Mouse (Mus musculus) neural tube, embryonic 14.5 days (tissue): ENCODE measurements around the gene Mnat1. TPM values are rescaled to one million over a fixed set of nuclear protein-coding genes. Genes with fewer than 3 reads are reported as not detected.
"Not testable (repeated sequence)": the region's sequence is repeated elsewhere in the genome, so short reads cannot be mapped to it uniquely, and the experiment has no call there.

Experiments
- ATAC-seq: fragments of 200-750 bp; cut with Nextera tagmentation; 2 replicates; pipeline ENCODE4 v1.8.0; 2017; ENCODE audit warnings: low read depth, mild to moderate bottlenecking, moderate TSS enrichment, moderate library complexity
- H3K27ac ChIP-seq: fragments of 300-500 bp; sonication (generic); 2 replicates; pipeline ENCODE4 v1.5.1; 2014; ENCODE audit warnings: low read depth, mild to moderate bottlenecking, control low read depth, low read length, moderate library complexity, mixed read lengths
- H3K27me3 ChIP-seq: fragments of 300-500 bp; sonication (generic); 2 replicates; pipeline ENCODE4 v1.6.1; 2014; ENCODE audit warnings: low read length; ENCODE audit not compliant: control insufficient read depth, insufficient read depth
- H3K36me3 ChIP-seq: fragments of 300-500 bp; sonication (generic); 2 replicates; pipeline ENCODE4 v1.6.1; 2014; ENCODE audit warnings: low read length, mixed read lengths; ENCODE audit not compliant: control insufficient read depth, insufficient read depth
- H3K4me1 ChIP-seq: fragments of 300-500 bp; sonication (generic); 2 replicates; pipeline ENCODE4 v1.6.1; 2014; ENCODE audit warnings: low read length; ENCODE audit not compliant: control insufficient read depth, insufficient read depth
- H3K4me2 ChIP-seq: fragments of 300-500 bp; sonication (generic); 2 replicates; pipeline ENCODE4 v1.6.1; 2014; ENCODE audit warnings: mild to moderate bottlenecking, low read depth, low read length, control low read depth
- H3K4me3 ChIP-seq: fragments of 300-500 bp; sonication (generic); 2 replicates; pipeline ENCODE4 v1.5.1; 2014; ENCODE audit warnings: low read depth, low read length, control low read depth, mixed read lengths
- H3K9ac ChIP-seq: fragments of 300-500 bp; sonication (generic); replicated peaks from 2 replicates; pipeline ENCODE4 v1.6.1; 2014; ENCODE audit warnings: low read depth, mild to moderate bottlenecking, control low read depth, low read length, mixed read lengths
- H3K9me3 ChIP-seq: fragments of 300-500 bp; sonication (generic); 2 replicates; pipeline ENCODE4 v1.6.1; 2016; ENCODE audit warnings: low read length; ENCODE audit not compliant: control insufficient read depth
- WGBS: fragments of 180-500 bp; shearing (Covaris S2); extraction: QIAGEN DNeasy Blood & Tissue Kit; methylation state at CpG from one replicate; pipeline ENCODE4 v1.1.7; 2014; 5-methylcytosine and 5-hydroxymethylcytosine counted together
- polyA plus RNA-seq: library from polyadenylated mRNA; unstranded; fragments of >200 nt; fragmentation: Nextera tagmentation; extraction: Ambion mirVana; gene quantifications from 2 replicates; pipeline ENCODE4 v1.2.1, GENCODE M21; 2014

The Mnat1 gene
- 20.8 and 21.7 TPM in 2 replicates for polyA plus RNA-seq

- Histone ChIP-seq H3K9me3 (no peaks in the 10 kb centered on the region), H3K36me3 (no peaks in the 10 kb centered on the region), H3K27me3 (no peaks in the 10 kb centered on the region), H3K4me2 (peak within 1 kb of the TSS; percentile 43), H3K4me1 (peaks cover 8% of the 10 kb centered on the region), H3K27ac (0 out of 2 replicates have a peak within 1 kb of the TSS, but pooled peaks have one; percentile 34), H3K9ac (peak within 1 kb of the TSS; percentile 75), H3K4me3 (peak within 1 kb of the TSS; percentile 75)
- 2% methylated on average over 23 of the region's 23 CpGs for WGBS
- peak; percentile 82; the same call in 1 of the 2 replicates for ATAC-seq
Observed at GRCm38 (mm10) chr12:73123093-73124041, at the start of gene Mnat1. Mnat1 (plus strand) TSS chr12:73123717.

DNA sequence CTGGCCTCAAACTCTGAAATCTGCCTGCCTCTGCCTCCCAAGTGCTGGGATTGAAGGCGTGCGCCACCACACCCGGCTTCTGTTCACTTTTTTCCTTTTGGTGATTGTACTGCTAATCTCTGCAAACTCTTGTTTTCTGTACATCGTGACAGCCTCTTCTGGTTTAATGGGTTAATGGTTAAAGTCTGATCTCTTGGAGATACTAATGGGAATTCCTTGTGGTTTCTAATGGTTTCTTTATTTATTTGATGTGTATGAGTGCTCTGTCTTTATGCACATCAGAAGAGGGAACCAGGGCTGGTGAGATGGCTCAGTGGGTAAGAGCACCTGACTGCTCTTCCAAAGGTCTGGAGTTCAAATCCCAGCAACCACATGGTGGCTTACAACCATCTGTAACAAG is 41.7 kb upstream of the Mnat1 start:
- not testable (repeated sequence) for H3K9ac ChIP-seq, H3K36me3 ChIP-seq, H3K27me3 ChIP-seq, ATAC-seq, H3K4me1 ChIP-seq, H3K4me2 ChIP-seq, H3K9me3 ChIP-seq, H3K4me3 ChIP-seq, H3K27ac ChIP-seq
- 91% methylated on average over 4 of the region's 4 CpGs for WGBS

DNA sequence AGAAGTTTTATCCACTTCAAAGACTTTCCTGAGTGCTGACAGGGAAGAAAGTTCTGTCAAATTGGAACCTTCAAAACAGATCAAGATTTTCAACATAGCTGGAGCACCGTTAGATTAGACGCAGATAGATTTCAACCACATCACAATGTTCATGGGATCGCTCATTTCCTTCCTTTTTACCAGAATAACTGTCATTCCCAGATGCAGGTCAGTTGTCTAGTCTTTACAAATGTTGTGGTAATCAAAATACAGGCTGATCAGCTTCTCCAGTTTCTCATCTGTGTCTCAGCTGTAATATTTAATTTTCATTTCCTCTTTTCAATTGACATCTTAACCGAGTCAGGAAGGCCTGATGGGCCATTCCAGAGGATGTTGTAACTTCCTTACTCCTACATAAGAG is 39.7 kb upstream of the Mnat1 start:
- H3K4me2 ChIP-seq = no peak overlapping the region
- no peaks in the 10 kb centered on the region for H3K27me3 ChIP-seq
- H3K4me3 ChIP-seq = no peak overlapping the region
- no peak for ATAC-seq
- H3K27ac ChIP-seq = no peak overlapping the region
- 85% methylated on average over 4 of the region's 4 CpGs for WGBS
- H3K4me1 ChIP-seq = no peaks in the 10 kb centered on the region
- no peaks in the 10 kb centered on the region for H3K36me3 ChIP-seq
- no peak overlapping the region for H3K9ac ChIP-seq
- H3K9me3 ChIP-seq = no peaks in the 10 kb centered on the region

DNA sequence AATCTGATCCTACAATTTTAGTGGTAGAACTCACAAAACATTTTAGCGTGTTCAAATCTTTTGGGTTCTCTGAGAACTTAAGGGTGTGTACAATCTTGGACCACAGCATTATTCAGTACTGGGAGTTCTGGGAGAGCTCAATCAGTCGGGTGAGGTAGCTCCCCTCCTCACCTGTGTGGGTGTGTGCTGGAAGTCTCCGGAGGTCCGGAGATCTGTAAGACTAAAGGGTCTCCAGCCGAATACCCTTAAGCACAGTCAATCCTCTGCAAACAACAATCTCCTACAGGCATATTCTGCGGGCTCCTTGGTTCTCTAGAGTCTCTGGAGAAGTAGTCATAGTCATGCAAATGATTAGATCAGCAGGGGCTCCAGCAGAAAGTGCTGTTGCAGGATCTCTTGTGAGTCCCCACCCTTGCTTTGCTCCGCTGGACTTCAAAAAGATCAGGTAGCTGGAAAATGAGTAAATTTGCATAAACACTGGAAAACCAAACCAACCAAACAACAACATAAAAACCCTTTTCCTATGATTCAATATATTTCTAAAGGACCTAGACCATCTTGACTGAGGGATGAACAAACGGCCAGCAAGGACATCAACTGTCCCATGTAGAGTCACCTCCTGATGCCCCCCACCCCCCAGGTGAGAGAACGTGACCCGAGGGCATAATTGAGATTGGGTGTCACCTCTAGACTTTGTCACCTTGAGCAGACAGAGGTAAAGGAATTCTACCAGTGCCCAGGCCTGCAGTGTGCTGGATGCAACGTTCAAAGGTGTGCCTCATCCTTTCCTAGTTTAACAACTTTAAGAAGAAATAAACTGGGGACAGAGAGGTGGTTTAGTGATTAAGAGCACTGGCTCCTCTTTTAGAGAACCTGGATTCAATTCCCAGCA is 37.5 kb upstream of the Mnat1 start:
- ATAC-seq = no peak
- WGBS = 35% methylated on average over 11 of the region's 11 CpGs

DNA sequence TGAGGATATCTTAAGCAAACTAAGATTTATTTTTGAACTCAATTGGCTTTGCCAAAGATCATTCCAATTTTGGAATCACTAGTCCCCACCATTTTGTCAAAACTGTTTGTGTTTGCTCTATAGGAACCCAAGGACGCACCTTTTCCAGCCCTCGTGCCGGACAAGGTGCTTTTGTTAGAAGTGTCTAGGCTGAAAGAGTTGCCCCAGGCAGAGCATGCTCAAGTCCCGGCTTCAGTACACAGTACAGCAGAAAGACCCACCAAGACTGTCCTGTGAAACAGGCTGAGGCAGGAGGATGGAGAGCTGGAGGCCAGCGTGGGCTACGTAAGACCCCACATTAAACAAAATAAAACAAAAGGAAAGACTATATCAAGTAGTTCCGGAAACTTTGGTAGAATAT is 36.4 kb upstream of the Mnat1 start:
- Histone ChIP-seq H3K9me3 (no peaks in the 10 kb centered on the region), H3K27me3 (no peaks in the 10 kb centered on the region), H3K4me1 (no peaks in the 10 kb centered on the region), H3K36me3 (no peaks in the 10 kb centered on the region), H3K4me2 (no peak overlapping the region), H3K9ac (no peak overlapping the region), H3K4me3 (no peak overlapping the region), H3K27ac (no peak overlapping the region)
- no peak for ATAC-seq
- 95% methylated on average over 7 of the region's 7 CpGs for WGBS

More for the DNA sequence above, 37.5 kb upstream of the Mnat1 start:
- no peaks in the 10 kb centered on the region for H3K9me3 ChIP-seq
- no peaks in the 10 kb centered on the region for H3K27me3 ChIP-seq
- no peaks in the 10 kb centered on the region for H3K4me1 ChIP-seq
- no peak overlapping the region for H3K9ac ChIP-seq
- H3K36me3 ChIP-seq = no peaks in the 10 kb centered on the region
- H3K4me2 ChIP-seq = no peak overlapping the region
- no peak overlapping the region for H3K4me3 ChIP-seq
- no peak overlapping the region for H3K27ac ChIP-seq

GRCm38 (mm10) chr12:73088500-73088899 is 35.0 kb upstream of the Mnat1 start:
- 80% methylated on average over 5 of the region's 5 CpGs for WGBS
- Histone ChIP-seq H3K9ac (no peak overlapping the region), H3K9me3 (no peaks in the 10 kb centered on the region), H3K4me3 (no peak overlapping the region), H3K4me2 (no peak overlapping the region), H3K36me3 (no peaks in the 10 kb centered on the region), H3K27me3 (no peaks in the 10 kb centered on the region), H3K4me1 (no peaks in the 10 kb centered on the region), H3K27ac (no peak overlapping the region)
- no peak for ATAC-seq

- Histone ChIP-seq H3K27me3 (no peaks in the 10 kb centered on the region), H3K4me2 (no peak overlapping the region), H3K4me1 (no peaks in the 10 kb centered on the region), H3K4me3 (no peak overlapping the region), H3K36me3 (no peaks in the 10 kb centered on the region), H3K9ac (no peak overlapping the region), H3K27ac (no peak overlapping the region), H3K9me3 (no peaks in the 10 kb centered on the region)
- WGBS = 63% methylated on average over 5 of the region's 5 CpGs
- ATAC-seq = no peak
Observed at GRCm38 (mm10) chr12:73088911-73089310, 34.6 kb upstream of the Mnat1 start.

GRCm38 (mm10) chr12:73090672-73091335 is 32.7 kb upstream of the Mnat1 start:
- H3K4me2 ChIP-seq = no peak overlapping the region
- H3K9me3 ChIP-seq = no peaks in the 10 kb centered on the region
- no peaks in the 10 kb centered on the region for H3K27me3 ChIP-seq
- H3K36me3 ChIP-seq = no peaks in the 10 kb centered on the region
- 84% methylated on average over 7 of the region's 7 CpGs for WGBS
- H3K4me3 ChIP-seq = no peak overlapping the region
- H3K9ac ChIP-seq = no peak overlapping the region
- H3K27ac ChIP-seq = no peak overlapping the region
- H3K4me1 ChIP-seq = no peaks in the 10 kb centered on the region
- no peak for ATAC-seq
